Mouse (Mus musculus) Patski (cell line): ENCODE results near the gene Hnrnpa2b1. TPM values are rescaled to one million over a fixed set of nuclear protein-coding genes. Genes with fewer than 3 reads are reported as not detected.

ENCODE experiments used
- ATAC-seq: fragments of 100-300 bp; one replicate; pipeline ENCODE4 v1.8.0; 2021
- CTCF ChIA-PET: fragments of 350-600 bp; sonication (Branson Sonifier 250); formaldehyde crosslinking; loops from one replicate; lab custom pipeline; 2022; ENCODE audit warnings: inconsistent platforms; lab: Charles Lee
- POLR2A ChIA-PET: fragments of 350-600 bp; sonication (Branson Sonifier 250); formaldehyde crosslinking; loops from one replicate; lab custom pipeline; 2022; ENCODE audit warnings: antibody characterized with exemption, inconsistent platforms; lab: Charles Lee
- DNase-seq: peaks from one replicate; pipeline ENCODE4 v3.0.0-alpha.2; 2011; ENCODE audit warnings: low read depth, low spot score
- H3K27me3 ChIP-seq: fragments of 371-371 bp; one replicate; pipeline ENCODE4 v1.5.1; 2021
- CTCF ChIP-seq: fragments of 100-300 bp; IDR thresholded peaks from one replicate; pipeline ENCODE4 v1.5.1; 2021
- in situ Hi-C: fragments of 300-500 bp; cut with MboI; formaldehyde crosslinking; loops from 3 replicates; pipeline ENCODE4 v1.11.1; 2018; ENCODE audit warnings: low pct_unique_long_range_greater_than_20kb, mixed read lengths
- polyA plus RNA-seq: library from polyadenylated mRNA; unstranded; gene quantifications from one replicate; pipeline ENCODE4 v1.2.3, GENCODE M21; 2021

Hnrnpa2b1 gene
- polyA plus RNA-seq, 1 experiment from 2014 or later = 1,173 TPM

DNA sequence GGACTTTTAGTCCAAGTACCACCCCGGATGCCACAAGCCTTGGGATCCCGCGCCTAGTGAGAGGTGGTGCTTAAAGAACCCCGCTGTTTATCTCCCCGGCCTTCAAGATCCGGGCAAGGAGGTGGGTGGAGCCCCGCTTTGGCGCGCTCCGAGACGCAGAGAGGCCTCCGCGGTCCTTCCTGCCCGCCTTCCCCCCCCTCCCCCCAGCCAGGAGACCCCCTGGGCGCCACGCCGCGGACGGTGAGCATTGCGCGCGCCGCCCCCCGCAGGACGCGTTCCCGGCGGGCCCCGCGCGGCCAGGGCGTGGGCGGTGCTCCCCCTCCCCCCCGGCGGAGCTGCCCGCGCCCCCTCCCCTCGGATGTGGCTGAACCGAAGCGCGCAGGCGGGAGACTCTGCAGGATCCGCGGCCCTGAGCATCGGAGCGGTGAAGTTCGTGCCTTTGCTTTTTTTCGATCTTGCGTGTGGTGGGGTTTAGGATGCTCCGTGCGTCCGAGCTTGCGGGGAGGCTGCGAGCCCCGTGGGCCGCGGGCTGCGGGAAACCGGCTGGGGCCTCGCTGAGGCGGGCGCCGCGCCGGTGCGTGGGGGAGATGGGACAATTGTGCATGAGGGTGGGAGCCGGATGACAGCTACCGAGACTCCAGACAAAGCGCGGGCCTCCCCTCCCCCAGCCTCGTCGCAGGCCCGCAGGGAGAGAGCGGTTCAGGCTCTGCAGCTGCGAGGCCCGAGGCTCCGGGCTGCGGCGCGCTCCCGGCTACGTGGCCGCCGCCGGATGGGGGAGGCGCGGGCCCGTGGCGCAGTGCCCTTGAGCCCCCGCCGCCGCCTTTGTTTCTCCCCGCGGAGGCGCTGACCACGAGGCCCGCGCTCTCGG lies 851 bp upstream of the Hnrnpa2b1 start, which contains the start of gene Cbx3:
Gene Cbx3 (plus strand): TSS at position 50 of the 868 bp plus-strand sequence.
- no peak for TF ChIP-seq CTCF
- no peaks in the 10 kb centered on the region for H3K27me3 ChIP-seq
- DNase-seq = no peak
- ATAC-seq = peak; percentile 63
- in situ Hi-C loops = loop anchor here (5.0 kb wide), 2 partner anchors 97 to 752 kb away; partner anchors contain the start of gene Hoxa7
- ChIA-PET POLR2A (interaction anchor here (1.0 to 1.8 kb wide), 8 partner anchors 8 to 770 kb away, joined by 3 to 7 read pairs (median 4); partner anchors contain the start of gene Hoxa10), CTCF (no interaction called here)

DNA sequence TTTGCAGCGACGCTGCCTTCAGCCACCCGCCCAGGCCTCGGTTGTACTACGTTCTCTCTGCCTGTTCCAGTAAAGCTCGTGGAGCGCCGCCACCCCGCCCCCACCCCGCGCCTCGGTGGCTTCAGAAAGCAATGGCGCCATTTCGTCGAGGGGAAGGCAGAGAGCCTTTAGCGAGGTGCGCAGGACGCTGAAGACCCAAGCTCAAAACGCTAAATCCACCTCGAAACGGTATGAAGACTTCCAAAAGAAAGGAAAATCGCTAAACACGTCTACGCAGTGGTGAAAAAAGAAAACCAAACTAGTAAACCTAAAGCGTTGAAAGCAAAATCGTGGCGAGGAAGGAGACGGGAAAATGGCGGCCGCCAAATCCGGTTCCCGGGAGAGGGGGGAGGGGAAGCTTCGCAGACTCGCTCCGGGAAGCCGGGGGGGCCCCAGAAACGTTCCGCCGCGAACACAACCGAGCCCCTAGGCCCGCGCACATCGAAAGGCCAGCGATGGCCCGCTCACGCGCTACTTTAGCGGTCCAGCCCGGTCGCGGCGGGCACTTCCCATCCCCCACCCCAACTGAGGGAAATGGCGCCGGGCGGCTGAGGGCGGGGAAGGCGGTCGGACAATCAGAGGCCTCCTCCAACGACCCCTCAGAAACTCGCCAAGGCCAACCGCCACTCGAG lies 668 bp downstream of the Hnrnpa2b1 start:
- ATAC-seq = peak; percentile 38
- no peak for TF ChIP-seq CTCF
- H3K27me3 ChIP-seq = no peaks in the 10 kb centered on the region
- POLR2A ChIA-PET = interaction anchor here (0.7 to 2.0 kb wide), 13 partner anchors 9 to 772 kb away, joined by 3 to 5 read pairs (median 4); partner anchors contain the start of gene Hoxa10
- CTCF ChIA-PET = interaction anchor here (1.1 to 2.1 kb wide), 4 partner anchors 41 to 109 kb away, joined by 3 to 7 read pairs (median 3); no protein-coding TSS in a partner anchor
- in situ Hi-C loops = no loop called here
- peak; percentile 43 for DNase-seq

DNA sequence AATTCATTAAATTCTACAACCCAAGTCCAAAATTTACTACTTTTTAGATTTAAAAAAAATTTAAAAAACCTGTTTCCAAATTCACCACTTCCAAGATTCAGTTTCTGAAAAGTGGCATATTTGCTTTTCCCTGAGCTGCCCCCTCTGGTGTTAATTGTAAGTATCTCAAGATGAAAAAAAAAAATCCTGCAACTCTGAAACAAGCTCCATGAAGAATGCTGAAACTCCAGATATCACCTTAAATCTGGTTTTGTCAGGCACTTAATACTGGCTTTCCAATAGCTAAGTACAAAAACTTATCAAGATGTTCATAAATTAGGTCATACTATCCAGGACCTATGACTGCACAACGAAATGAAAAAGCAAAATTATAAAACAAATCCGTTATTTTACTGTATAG lies 2.0 kb downstream of the Hnrnpa2b1 start:
- ATAC-seq (no peak), DNase-seq (no peak)
- TF ChIP-seq CTCF = no peak
- POLR2A ChIA-PET = interaction anchor here (1.2 to 2.0 kb wide), 4 partner anchors 10 to 112 kb away, joined by 4 read pairs; no protein-coding TSS in a partner anchor
- CTCF ChIA-PET = interaction anchor here (0.9 to 2.1 kb wide), 9 partner anchors 9 to 110 kb away, joined by 3 to 7 read pairs (median 4); no protein-coding TSS in a partner anchor
- in situ Hi-C loops = no loop called here
- no peaks in the 10 kb centered on the region for H3K27me3 ChIP-seq

DNA sequence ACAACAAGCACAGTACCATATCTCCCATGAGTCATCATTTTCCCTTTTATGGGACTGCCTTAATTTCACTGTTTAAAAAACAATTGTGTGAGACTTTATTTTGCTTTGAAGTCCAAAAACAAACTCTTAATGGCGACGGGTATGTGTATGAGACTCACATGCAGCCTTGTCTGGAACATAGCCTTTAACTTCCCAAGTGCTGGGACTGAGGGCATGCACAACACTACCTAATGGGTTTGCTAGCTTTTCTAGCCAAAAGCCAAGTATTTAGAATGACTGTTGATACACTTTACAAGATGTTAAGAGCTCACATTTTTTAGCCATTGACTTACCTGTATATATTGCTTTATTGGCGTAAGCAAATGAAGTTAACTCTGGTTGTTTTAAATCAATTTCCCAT lies 9.3 kb downstream of the Hnrnpa2b1 start:
- no peak for DNase-seq
- in situ Hi-C loops = no loop called here
- no peak for ATAC-seq
- ChIA-PET CTCF (interaction anchor here (2.1 kb wide), 1 partner anchor 12 kb away, joined by 6 read pairs; no protein-coding TSS in a partner anchor), POLR2A (interaction anchor here (0.6 to 1.4 kb wide), 2 partner anchors 9 to 24 kb away, joined by 3 to 5 read pairs; partner anchors contain the start of gene Hnrnpa2b1)
- no peak for TF ChIP-seq CTCF
- H3K27me3 ChIP-seq = no peaks in the 10 kb centered on the region

DNA sequence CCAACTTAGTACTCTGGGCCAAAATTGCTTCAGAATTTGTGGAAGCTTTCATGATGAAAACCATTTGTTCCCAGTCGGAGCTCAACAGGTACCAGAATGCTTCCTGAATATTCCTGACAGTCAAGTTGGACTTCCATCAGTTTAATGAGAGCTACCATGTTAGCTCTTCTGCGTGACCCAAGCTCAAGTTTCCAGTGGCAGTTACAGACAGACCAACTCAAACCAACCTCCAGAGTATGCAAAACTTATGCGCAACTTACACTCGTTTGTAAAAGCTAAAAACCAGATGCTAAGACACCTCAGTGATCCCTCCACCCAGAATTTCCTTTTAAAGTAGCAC lies 9.7 kb downstream of the Hnrnpa2b1 start:
- TF ChIP-seq CTCF = no peak
- ATAC-seq = no peak
- CTCF ChIA-PET = interaction anchor here (2.1 kb wide), 1 partner anchor 12 kb away, joined by 6 read pairs; no protein-coding TSS in a partner anchor
- in situ Hi-C loops = no loop called here
- H3K27me3 ChIP-seq = no peaks in the 10 kb centered on the region
- POLR2A ChIA-PET = interaction anchor here (0.6 to 1.4 kb wide), 2 partner anchors 9 to 25 kb away, joined by 3 to 5 read pairs; partner anchors contain the start of gene Hnrnpa2b1
- no peak for DNase-seq

DNA sequence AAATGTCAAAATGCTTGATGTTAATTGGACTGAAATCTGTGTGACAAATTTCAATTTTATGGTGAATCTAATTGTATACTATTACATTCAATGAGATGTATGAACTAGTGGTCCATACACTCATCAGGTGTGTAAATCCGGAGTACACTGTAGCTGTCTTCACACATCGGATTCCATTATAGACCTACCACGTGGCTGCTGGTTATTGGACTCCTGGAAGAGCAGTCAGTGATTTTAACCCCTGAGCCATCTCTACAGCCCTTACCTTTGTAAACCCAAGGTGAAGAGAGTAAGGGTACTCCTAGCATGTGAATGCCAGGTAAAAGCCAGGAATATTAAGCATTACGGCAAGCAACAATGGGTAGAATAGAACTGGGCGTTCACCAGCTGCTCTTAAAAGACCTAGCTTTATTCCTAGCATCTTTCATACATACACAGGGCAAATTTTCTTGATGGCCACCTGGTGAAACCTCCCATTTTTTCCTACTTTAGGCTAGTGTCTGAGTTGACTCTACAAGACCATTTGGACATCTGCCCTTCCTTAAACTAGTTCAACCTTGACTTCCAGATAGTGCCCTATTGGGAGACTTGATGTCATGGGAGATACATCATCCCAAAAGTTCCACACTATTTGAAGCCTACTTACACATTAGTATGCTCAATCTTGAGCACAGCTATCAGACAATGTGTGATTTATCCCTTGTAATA lies 10.2 kb downstream of the Hnrnpa2b1 start:
- ChIA-PET CTCF (interaction anchor here (1.5 to 2.1 kb wide), 2 partner anchors 8 to 12 kb away, joined by 6 to 7 read pairs; no protein-coding TSS in a partner anchor), POLR2A (interaction anchor here (0.6 to 1.4 kb wide), 2 partner anchors 9 to 25 kb away, joined by 3 to 5 read pairs; partner anchors contain the start of gene Hnrnpa2b1)
- in situ Hi-C loops = no loop called here
- DNase-seq (no peak), ATAC-seq (no peak)
- TF ChIP-seq CTCF = no peak
- H3K27me3 ChIP-seq = no peaks in the 10 kb centered on the region

DNA sequence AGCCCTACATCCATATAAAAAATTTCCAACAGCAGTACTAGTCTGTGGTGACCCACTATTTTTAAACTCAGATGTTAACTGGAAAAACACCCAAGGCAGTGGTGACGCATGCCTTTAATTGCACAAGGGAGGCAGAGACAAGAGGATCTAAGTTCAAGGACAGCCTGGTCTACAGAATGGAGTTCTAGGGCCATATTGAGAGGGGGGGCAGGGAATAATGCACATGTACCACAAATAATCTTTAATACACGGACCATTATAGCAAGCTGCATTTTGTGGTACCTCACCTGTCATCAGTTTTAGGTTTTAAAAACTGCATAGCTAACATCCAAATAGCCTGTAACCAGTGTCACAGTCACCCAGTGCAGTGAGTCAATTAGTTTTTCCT lies 10.8 kb downstream of the Hnrnpa2b1 start:
- ChIA-PET POLR2A (interaction anchor here (1.4 to 1.5 kb wide), 2 partner anchors 10 kb away, joined by 4 to 5 read pairs; partner anchors contain the start of gene Hnrnpa2b1), CTCF (interaction anchor here (1.5 to 2.1 kb wide), 2 partner anchors 8 to 13 kb away, joined by 6 to 7 read pairs; no protein-coding TSS in a partner anchor)
- H3K27me3 ChIP-seq = no peaks in the 10 kb centered on the region
- no peak for TF ChIP-seq CTCF
- in situ Hi-C loops = no loop called here
- ATAC-seq (no peak), DNase-seq (no peak)

DNA sequence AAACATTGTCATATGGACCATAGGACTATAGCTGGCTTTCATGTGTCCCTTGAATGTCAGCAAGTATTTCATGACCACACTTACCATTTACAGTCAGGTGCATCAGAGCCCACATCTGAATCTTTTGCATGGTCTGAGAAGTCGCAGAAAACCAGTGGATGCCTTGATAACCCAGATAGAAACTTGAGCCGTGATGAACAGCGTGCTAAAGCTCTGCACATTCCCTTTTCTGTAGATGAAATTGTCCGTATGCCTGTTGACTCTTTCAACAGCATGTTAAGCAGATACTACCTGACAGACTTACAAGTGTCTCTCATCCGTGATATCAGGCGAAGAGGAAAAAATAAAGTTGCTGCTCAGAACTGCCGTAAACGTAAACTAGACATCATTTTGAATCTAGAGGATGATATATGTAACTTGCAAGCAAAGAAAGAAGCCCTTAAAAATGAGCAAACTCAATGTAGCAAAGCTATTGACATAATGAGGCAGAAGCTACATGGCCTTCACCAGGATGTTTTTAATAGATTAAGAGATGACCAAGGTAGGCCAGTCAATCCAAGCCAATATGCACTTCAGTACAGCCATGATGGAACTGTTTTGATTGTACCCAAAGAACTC lies 11.8 kb downstream of the Hnrnpa2b1 start:
- in situ Hi-C loops = no loop called here
- no peak for TF ChIP-seq CTCF
- POLR2A ChIA-PET = interaction anchor here (1.3 to 1.5 kb wide), 2 partner anchors 11 to 13 kb away, joined by 4 to 5 read pairs; no protein-coding TSS in a partner anchor
- no peaks in the 10 kb centered on the region for H3K27me3 ChIP-seq
- CTCF ChIA-PET = interaction anchor here (1.5 kb wide), 2 partner anchors 9 to 14 kb away, joined by 3 to 7 read pairs; no protein-coding TSS in a partner anchor
- no peak for ATAC-seq
- DNase-seq = no peak

DNA sequence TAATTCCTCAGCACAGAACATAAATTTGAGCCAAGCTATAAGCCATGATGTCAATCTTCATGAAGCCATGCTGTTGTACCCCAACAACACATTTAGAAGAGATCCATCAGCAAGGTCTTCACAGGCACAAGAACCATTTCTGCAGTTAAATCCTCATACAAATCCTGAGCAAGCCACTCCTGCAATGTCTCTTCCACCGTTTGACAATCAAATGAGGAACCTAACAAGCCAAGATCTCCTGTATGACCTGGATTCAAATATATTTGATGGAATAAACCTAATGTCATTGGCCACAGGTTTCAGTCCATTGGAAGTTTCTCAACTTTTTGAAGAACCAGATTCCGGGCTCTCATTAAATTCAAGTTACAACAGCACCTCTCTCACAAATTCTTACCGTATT lies 12.4 kb downstream of the Hnrnpa2b1 start:
- ChIA-PET CTCF (interaction anchor here (1.0 to 1.5 kb wide), 2 partner anchors 10 to 14 kb away, joined by 3 to 4 read pairs; no protein-coding TSS in a partner anchor), POLR2A (interaction anchor here (1.3 to 1.5 kb wide), 2 partner anchors 11 to 14 kb away, joined by 4 to 5 read pairs; no protein-coding TSS in a partner anchor)
- TF ChIP-seq CTCF = no peak
- ATAC-seq (no peak), DNase-seq (no peak)
- in situ Hi-C loops = no loop called here
- H3K27me3 ChIP-seq = no peaks in the 10 kb centered on the region
